Mouse (Mus musculus) left cerebral cortex, adult 2 months (tissue): ENCODE data around the gene BC107364. TPM values are rescaled to one million over a fixed set of nuclear protein-coding genes. Genes with fewer than 3 reads are reported as not detected.
A peak's percentile ranks its signal among the peaks of the same experiment; 100 is the strongest.
"Not testable (repeated sequence)": the region's sequence is repeated elsewhere in the genome, so short reads cannot be mapped to it uniquely, and the experiment has no call there.

Source experiments
- DNase-seq, 2 experiments: peaks; one replicate each; pipeline ENCODE4 v3.0.0; 2021 to 2022; ENCODE audit warnings: low spot score in 2 of 2, mixed read lengths in 1 of 2; ENCODE audit errors: extremely low spot score in 1 of 2
- H3K27ac ChIP-seq: fragments of 200-600 bp; 2 replicates; pipeline ENCODE4 v1.8.1; 2022
- H3K4me3 ChIP-seq: fragments of 200-600 bp; 2 replicates; pipeline ENCODE4 v1.8.1; 2022
- CTCF ChIP-seq: fragments of 200-600 bp; IDR thresholded peaks from 2 replicates; pipeline ENCODE4 v1.8.1; 2022; ENCODE audit warnings: antibody characterized with exemption, mild to moderate bottlenecking, moderate library complexity
- intact Hi-C: fragments of 180-260 bp; cut with DNase I; formaldehyde crosslinking; loops from one replicate; pipeline ENCODE4 v1.15.1; 2025
- total RNA-seq, 2 experiments: library from RNA; stranded (reverse); gene quantifications; 2 replicates each; pipeline ENCODE4 v1.2.3; 2021

BC107364 gene
- total RNA-seq, 2 experiments from 2014 or later: not detected

DNA sequence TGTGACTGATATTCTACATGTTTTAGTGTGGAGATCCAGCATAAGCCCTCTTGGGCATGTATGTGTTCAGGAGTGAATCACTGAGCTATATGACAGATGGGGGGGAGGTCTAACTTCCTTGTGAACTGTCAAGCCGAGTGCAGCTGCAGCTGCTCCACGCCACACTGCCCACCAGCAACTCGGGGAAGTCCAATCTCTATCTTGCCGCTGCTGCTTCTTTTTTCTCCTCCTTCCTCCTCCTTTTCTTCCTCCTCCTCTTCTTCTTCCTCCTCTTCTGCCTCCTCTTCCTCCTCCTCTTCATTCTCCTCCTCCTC is 22.3 kb downstream of the BC107364 start:
- DNase-seq: no peak
- no peak overlapping the region for H3K4me3 ChIP-seq
- no peak overlapping the region for H3K27ac ChIP-seq
- TF ChIP-seq CTCF: no peak
- intact Hi-C loops: no loop called here

GRCm38 (mm10) chr3:96428941-96429818 is 22.9 kb downstream of the BC107364 start:
- DNase-seq: no peak
- Histone ChIP-seq H3K4me3 (no peak overlapping the region), H3K27ac (no peak overlapping the region)
- no peak for TF ChIP-seq CTCF
- intact Hi-C loops: no loop called here

DNA sequence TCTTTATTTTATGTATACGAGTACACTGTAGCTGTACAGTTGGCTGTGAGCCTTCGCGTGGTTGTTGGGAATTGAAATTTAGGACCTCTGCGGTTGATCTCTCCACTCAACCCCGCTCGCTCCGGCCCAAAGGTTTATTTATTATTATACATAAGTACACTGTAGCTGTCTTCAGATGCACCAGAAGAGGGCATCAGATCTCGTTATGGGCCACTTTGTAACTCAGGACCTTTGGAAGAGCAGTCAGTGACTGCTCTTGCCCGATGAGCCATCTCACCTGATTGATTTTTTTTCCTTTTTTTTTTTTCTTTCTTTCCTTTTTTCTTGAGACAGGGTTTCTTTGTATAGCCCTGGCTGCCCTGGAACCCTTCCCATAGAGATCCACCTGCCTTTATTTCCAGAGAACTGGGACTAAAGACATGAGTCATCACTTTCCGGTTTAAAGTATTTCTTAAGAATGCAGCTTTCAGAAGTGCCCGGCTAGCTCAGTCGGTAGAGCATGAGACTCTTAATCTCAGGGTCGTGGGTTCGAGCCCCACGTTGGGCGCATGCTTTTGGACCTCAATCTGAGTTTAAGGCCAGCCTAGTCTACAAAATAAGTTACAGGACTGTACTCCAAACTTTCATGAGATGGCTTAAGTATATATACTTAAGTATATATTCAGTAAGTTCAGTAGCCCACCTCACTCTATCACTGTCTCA is 24.2 kb downstream of the BC107364 start:
- Histone ChIP-seq H3K4me3 (no peak overlapping the region), H3K27ac (no peak overlapping the region)
- intact Hi-C loops: no loop called here
- peak; percentile 36 for TF ChIP-seq CTCF
- DNase-seq: peak; percentile 48 to 50

DNA sequence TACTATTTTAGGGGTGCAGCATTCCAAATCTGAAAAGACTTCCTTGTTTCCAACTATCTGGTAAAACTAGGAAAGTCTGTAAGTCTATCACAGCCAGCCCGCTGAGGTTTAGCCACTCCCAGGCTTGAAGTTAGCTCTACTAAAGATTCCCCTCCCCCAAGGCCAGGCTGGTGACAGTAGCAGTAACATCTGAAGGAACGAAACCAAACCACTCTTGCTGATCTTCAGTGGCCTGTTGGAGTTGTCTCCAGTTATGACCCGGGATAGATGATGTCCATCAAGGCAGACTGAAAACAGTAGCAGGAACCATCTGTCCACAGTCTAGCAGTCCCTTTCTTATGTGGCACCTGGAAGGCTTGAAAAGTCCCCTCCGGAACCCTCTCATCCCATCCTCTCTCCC is 24.8 kb downstream of the BC107364 start:
- no peak overlapping the region for H3K4me3 ChIP-seq
- TF ChIP-seq CTCF: no peak
- no peak for DNase-seq
- no peak overlapping the region for H3K27ac ChIP-seq
- intact Hi-C loops: no loop called here

DNA sequence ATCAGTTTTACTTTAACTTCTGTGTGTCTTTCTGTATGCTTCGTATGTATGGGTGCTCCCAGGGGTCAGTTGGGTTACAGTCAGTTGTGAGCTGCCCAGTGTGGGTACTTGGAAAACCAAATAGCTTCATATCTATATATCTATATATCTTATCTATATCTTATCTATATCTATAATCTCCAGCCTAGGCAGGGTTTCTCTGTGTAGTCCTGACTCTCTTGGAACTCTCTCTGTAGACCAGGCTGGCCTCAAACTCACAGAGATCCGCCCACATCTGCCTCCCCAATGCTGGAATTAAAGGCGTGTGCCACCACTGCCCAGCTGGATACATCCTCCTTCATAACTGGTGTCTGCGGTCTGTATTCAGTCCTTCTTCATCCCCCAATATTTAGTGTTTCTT is 25.8 kb downstream of the BC107364 start:
- no peak for DNase-seq
- no peak for TF ChIP-seq CTCF
- intact Hi-C loops: no loop called here
- Histone ChIP-seq H3K4me3 (no peak overlapping the region), H3K27ac (no peak overlapping the region)

- H3K4me3 ChIP-seq, DNase-seq, intact Hi-C loops, H3K27ac ChIP-seq: not testable (repeated sequence)
Observed at GRCm38 (mm10) chr3:96424447-96424846, 27.7 kb downstream of the BC107364 start.

DNA sequence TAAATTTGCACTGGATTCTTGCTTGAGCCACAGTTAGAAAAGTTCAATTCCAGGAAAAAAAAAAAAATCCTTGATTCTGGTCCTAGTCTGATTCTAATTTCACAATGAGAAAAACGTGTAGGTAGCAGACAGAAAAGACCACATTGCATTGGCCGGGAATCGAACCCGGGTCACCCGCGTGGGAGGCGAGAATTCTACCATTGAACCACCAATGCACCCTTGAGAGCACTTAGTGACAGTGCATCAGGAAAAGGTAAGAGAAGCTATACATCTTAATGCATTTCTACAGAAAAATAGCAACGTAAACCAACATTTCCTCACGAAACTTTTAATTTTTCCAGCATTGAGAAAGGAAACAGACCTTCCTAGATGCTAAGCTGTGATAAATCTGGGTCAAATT is 28.2 kb downstream of the BC107364 start:
- no peak for DNase-seq
- H3K4me3 ChIP-seq: no peak overlapping the region
- no peak overlapping the region for H3K27ac ChIP-seq
- intact Hi-C loops: no loop called here
- TF ChIP-seq CTCF: no peak

DNA sequence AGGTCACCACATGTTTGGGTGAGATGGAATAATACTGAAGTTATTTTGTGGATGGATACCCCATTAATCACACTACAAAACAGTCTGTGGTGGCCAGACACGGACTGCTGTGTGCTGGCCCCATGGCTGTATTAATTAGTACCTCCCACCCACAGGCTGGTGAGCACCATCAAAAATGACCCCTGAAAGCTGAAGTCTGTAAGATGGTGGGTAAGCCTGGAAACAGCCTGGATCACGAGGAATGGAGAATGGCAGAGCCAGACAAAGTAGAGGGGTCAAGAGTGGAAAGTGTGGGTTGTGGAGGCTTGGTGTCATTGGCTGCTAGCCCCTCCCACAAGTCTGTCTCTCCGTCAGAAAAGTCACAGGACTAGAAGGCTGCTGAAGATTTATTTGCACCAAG is 31.3 kb downstream of the BC107364 start:
- H3K27ac ChIP-seq: no peak overlapping the region
- no peak for DNase-seq
- intact Hi-C loops: no loop called here
- TF ChIP-seq CTCF: no peak
- no peak overlapping the region for H3K4me3 ChIP-seq

DNA sequence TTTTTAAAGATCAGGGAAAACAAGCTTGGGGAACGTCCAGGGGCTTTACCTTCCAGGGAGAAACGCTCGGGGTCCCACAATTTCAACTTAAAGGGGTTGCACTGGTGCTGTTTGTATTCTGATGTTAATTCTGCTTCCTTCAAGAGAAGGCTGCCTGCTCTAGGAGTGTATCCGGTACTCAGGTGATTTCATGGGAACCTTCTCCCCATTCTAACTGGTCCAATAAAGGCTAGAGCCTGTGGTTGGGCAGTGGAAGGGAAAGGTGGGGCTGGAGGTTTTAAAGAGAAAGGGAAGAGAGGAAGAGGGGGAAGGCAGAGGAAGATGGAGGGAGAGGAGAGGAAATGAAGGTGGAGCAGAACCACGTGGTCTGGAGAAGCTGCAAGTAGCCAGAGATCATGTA is 33.2 kb downstream of the BC107364 start:
- intact Hi-C loops, H3K27ac ChIP-seq, DNase-seq, H3K4me3 ChIP-seq: not testable (repeated sequence)

DNA sequence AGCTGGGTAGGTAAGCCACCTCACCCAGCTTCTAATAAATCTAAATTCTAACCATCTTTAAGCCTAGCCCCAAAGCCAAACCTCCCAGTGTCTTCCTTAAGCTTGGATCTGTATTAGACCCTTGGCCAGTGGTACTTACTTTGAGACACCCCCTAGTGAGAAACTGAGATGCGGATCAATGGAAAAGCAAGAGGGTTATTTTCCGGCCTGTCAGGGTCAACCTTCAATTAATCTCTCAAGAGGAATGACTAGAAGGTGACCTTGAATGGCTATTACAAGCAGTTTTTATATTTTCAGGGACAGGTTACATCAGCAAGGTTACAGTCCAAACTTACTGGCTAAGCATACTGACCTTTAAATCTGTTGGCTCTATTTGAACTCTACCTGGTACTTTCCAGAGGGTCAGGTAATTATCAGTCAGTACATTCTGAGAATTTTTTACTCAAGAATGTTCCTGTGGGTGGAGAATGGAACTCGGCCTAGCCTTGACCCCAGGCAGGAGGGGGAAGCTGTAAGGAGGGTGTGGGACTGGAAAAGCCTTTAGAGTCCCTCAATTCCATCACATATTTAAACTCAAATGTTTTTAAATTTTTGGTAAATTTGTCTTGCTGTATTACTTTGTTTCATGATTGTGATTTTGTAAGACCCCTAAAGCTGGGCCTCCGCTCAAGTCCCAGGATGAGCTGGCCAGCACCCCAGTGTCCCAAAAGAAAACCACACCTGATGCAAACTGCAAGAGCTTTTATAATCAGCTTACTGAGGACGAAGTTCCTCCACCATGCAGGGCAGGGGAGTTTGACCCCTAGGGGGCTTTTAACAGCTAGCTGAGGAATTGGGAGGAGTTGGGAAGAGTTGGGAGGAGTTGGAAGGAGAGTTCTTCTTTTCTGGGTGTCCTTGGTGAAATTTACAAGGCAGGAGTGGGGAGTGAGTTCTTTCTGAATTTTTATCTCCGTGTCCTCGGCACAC is 34.0 kb downstream of the BC107364 start:
- no peak for TF ChIP-seq CTCF
- no peak for DNase-seq
- no peak overlapping the region for H3K4me3 ChIP-seq
- H3K27ac ChIP-seq: no peak overlapping the region
- intact Hi-C loops: no loop called here

GRCm38 (mm10) chr3:96416595-96416994 is 35.5 kb downstream of the BC107364 start:
- no peak for TF ChIP-seq CTCF

GRCm38 (mm10) chr3:96416056-96416455 is 36.0 kb downstream of the BC107364 start:
- intact Hi-C loops: no loop called here
- no peak for DNase-seq

More at GRCm38 (mm10) chr3:96416595-96416994, 35.5 kb downstream of the BC107364 start:
- no peak overlapping the region for H3K4me3 ChIP-seq
- H3K27ac ChIP-seq: no peak overlapping the region
- intact Hi-C loops: no loop called here
- DNase-seq: no peak

More at GRCm38 (mm10) chr3:96416056-96416455, 36.0 kb downstream of the BC107364 start:
- no peak overlapping the region for H3K27ac ChIP-seq
- TF ChIP-seq CTCF: no peak
- no peak overlapping the region for H3K4me3 ChIP-seq
